Mouse (Mus musculus) thymus, adult 18-20 months (tissue): ENCODE results near the gene Suv39h2.
A peak's percentile ranks its signal among the peaks of the same experiment; 100 is the strongest.

Experiments used
- DNase-seq, 2 experiments: peaks; one replicate each; pipeline ENCODE4 v3.0.0; 2022; ENCODE audit warnings: mixed read lengths in 2 of 2

Gene Suv39h2

DNA sequence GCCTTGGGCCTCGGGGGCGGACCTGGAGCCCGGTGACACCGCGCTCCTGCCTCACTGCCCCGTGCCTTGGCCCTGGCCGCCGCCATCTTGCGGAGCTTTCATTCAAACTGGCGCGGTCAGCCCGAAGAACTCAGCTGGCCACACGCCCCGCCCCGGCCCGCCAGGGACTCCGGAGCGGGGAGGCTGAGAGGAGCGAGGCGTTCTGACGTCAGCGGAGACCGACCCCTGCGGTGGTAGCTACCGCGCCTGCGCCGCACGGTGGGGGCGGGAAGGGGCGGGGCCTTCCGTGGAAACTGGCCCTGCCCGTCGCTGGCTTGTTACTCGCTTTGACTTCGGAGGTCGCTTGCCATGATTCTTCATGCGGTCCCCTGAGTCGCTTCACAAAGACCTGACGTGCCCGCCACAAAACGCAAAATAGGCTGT is at the start of gene Suv39h2:
Suv39h2 (minus strand) TSS at position 171 of the 423 bp plus-strand sequence.
- DNase-seq = peak; percentile 93 to 94

DNA sequence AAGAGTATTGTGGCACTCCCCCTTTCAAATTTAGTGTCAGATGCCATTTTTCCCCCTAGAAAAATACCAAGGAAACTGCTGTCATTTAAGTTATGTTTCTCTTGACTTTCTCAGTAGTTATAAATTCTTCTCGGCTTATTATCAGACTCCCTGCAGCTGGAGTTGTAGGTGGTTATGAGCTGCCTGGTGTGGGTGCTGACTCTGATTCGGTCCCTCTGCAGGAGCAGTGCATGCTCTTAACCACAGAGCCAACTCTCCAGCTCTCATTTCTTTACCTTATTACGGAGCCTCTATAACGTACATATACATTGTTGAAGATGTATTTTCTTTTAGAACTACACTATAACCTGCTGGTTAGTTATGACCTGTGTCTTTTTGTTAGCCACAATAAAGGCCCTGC is 47.7 kb upstream of the Suv39h2 start:
- DNase-seq = no peak

DNA sequence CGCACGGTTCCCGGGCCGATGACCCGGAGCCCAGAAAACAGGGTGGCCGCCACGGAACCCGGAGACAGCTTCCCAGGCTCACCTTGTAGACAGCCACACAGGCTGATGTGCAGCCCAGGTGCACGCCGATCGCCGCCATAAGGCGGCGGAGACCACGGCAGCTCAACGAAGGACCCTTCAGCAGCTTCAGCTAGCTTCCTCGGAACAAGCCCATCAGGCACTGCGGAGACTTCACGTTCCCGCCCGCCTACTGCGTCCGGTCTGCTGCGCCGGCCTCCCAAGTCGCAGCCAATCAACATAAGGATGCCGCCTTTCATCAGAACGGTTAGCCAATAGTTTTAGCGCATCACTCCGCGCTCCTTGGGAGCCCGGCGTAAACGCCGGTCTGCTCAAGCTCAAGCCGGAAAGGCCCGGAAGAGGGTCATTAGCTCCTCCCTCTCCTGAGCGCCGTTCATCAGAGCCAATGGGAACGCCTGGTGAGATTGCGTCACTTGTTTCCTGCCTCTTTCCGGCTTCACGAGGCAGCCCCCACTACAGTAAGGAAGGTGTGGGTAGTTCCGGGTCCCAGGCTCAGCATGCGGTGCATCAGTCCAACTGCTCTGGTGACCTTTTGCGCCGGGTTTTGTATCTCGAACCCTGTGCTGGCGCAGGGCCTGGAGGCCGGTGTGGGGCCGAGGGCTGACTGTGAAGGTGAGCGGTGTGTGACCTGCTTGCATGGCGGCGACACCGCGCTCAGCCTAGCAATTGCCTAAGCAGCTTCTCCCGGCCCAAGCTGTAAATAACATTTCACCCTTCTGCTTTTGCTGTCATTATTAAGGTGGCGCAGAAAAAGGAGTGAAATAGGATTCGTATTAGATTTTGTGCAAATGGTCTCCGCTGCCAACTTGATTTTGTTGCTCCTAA is 38.0 kb upstream of the Suv39h2 start, which contains the start of the genes Gm45902, Hspa14 and Cdnf:
Gm45902 (minus strand) TSS at position 239 of the 903 bp plus-strand sequence.
Hspa14 (minus strand) TSS at position 263 of the 903 bp plus-strand sequence.
Cdnf (plus strand) TSS at position 479 of the 903 bp plus-strand sequence.
- DNase-seq = peak; percentile 94 to 97

- peak; percentile 31 to 39 for DNase-seq
Observed at GRCm38 (mm10) chr2:3512076-3512475, 37.2 kb upstream of the Suv39h2 start.

DNA sequence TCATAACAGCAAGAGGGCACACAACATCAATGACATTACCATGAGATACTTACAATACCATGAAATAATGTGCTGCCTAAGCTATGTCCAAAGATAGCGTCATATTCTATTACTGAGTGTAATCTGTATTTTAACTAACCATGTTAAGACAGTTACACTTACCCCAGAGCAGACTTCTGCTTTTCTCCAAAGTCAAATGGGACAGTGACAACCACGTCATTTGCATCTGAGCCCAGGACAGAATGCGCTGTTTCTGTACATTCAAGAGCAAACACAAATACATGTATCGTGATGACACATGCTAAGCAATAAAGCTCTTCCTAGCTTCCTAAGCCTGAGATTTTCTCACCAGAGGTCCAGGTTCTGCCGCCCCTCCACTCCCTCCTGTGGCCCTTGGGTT is 26.1 kb upstream of the Suv39h2 start:
- DNase-seq = no peak

GRCm38 (mm10) chr2:3499543-3499942 is 24.7 kb upstream of the Suv39h2 start:
- no peak for DNase-seq

- no peak for DNase-seq
Observed at GRCm38 (mm10) chr2:3493833-3494409, 19.1 kb upstream of the Suv39h2 start.

GRCm38 (mm10) chr2:3489816-3490215 is 15.0 kb upstream of the Suv39h2 start:
- DNase-seq = no peak

- DNase-seq = no peak
Observed at GRCm38 (mm10) chr2:3480239-3480638, 5.4 kb upstream of the Suv39h2 start.

DNA sequence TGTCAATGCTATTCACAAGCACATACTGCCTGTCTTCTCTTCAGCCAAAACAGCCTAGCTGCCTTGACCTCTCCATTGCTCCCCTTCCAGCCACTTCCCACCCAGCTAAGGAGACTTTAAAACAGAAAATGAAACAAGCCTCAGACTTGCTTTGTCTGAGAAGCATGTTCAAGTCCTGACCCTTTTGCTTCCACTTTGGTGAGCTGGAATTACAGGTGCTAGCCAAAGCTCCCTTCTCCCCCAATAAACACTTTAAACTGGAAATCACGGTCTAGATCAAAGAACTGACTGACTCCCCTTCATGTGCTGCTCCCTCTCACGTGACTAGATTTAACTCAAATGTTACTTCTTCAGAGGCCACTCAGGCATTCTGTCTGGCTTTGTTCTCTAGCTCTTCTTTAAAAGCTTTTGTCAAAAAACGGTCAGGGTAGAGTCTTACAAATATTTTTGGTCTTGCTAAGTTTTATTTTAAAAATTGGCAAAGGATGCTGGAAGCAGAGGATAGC is 968 bp upstream of the Suv39h2 start:
- DNase-seq = no peak

DNA sequence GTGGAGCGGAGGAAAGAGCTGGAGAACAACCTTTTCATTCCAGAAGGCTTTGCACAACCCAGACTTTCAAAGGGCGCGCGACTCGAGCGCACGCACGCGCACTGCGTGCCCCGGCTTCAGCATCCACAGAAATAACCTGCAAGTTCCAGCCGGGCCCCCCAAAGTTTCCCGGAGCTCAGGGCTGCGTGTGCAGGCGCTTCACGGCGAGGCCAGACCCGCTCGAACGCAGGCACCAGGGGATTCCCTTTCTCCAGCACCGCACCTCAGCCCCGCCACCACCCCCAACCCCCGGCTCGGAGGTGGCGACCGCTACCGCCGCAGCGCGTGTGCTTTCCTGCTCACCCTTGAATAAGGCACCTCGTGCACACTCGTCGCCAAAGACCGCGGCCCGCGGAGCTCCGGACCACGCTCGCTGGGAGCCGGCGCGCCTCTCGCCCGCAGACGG is 448 bp downstream of the Suv39h2 start:
- DNase-seq = peak; percentile 42 to 43

DNA sequence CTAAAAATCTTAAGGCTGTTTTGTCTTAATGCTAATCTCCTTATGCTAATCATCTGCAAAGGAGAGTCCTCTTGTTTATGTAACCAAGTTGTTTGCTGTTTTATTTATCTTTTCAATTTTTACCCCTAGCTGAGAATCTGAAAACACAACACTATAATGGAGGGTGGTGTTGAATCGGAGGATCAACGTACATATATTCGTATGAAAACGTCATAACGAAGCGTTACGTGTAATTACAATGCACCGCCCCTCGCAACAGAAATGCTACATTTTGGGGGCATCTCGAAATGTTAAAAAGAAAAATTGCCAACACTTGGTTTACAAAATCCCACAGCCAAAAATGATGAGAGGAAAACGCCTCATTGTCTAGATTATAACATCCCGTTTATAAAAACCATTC is 940 bp downstream of the Suv39h2 start:
- DNase-seq = no peak

DNA sequence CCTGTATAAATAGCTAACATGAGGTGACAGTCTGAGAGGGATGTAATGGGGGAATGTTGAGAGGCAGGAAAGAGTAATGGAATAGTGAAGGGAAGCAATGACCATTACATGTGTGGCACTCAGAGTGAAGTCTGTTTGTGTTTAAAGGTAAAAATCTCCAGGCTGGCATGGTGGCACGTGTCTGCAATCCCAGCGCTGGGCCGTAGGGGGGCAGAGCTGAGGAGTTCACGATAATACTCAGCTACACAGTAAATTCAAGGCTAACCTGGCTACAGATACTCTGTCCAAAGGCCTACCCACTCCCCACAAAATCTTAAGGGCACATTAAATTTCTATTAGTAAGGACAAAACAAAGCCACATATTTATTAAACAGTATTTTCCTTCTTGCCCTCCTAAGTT is 18.2 kb downstream of the Suv39h2 start:
- DNase-seq = no peak

DNA sequence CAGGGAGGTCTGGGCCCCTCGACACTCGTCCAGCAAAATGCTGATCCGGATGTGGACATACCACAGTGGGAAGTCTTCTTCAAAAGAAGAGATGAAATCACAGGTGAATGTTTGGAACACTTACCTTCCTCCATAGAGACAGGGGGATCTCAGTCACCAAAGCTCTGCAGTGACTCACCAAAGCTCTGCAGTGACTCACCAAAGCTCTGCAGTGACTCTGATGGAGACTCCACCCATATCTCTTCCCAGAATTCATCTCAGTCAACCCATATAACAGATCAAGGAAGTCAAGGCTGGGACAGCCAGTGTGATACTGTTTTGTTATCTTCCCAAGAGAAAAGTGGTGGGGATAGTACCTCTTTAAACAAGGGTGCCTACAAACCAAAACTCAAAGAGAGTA is 21.7 kb downstream of the Suv39h2 start:
- DNase-seq = no peak

- DNase-seq = no peak
Observed at GRCm38 (mm10) chr2:3449431-3449830, 25.4 kb downstream of the Suv39h2 start.

- DNase-seq = no peak
Observed at GRCm38 (mm10) chr2:3445984-3446383, 28.8 kb downstream of the Suv39h2 start.

- no peak for DNase-seq
Observed at GRCm38 (mm10) chr2:3444206-3444605, 30.6 kb downstream of the Suv39h2 start.

GRCm38 (mm10) chr2:3437956-3438355 is 36.9 kb downstream of the Suv39h2 start:
- no peak for DNase-seq

DNA sequence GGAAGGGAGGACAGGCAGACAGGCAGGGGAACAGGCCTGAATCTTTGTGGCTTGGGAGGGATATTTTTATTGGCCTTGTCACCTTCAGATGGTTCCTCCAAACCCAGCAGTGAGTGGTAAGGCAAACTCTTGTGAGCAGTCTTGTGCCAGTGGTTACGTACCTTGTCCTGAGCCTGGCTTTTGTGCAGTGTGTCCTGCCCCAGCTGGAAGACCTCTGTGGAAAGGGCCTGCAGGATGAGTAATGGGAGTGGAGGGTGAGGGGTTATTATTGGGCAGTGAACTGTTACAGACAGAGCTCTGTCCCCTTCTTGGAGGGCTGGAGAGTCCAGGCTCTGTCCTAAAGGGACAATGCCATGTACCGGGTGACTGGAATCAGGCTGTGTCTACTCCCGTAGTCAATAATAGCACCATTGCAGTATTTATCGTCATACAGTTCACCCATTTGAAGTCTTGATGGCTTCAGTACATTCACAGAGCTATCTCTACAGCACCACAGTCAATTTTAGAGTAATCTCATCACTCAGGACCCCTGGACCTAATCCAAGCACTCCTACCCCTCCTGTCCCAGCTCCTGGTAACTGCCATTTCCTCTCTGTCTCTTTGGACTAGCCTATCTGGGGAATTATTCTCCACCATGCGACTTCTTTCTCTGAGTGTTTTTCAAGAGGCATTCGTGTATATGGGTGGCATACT is 39.3 kb downstream of the Suv39h2 start:
- no peak for DNase-seq

DNA sequence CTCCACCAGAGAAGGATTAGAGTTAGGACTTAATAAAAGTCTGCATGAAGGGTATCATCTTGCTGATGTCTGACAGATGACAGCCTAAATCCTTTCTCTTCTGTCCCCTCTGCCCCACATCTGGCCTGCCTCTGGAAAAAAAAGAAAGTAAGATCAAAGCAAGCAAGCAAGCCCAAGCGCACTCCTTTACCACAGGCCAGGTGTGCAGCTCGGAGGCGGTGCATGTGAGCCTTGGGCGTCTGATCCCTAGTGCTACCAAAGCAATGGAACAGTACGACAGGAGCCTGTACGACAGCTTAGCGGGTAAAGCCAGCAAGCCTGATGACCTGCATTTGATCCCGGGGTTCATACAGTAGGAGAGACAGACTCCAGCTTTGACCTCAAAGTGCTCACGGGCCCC is 43.9 kb downstream of the Suv39h2 start:
- peak; percentile 67 to 80 for DNase-seq

- no peak for DNase-seq
Observed at GRCm38 (mm10) chr2:3424579-3424910, 50.3 kb downstream of the Suv39h2 start.

DNA sequence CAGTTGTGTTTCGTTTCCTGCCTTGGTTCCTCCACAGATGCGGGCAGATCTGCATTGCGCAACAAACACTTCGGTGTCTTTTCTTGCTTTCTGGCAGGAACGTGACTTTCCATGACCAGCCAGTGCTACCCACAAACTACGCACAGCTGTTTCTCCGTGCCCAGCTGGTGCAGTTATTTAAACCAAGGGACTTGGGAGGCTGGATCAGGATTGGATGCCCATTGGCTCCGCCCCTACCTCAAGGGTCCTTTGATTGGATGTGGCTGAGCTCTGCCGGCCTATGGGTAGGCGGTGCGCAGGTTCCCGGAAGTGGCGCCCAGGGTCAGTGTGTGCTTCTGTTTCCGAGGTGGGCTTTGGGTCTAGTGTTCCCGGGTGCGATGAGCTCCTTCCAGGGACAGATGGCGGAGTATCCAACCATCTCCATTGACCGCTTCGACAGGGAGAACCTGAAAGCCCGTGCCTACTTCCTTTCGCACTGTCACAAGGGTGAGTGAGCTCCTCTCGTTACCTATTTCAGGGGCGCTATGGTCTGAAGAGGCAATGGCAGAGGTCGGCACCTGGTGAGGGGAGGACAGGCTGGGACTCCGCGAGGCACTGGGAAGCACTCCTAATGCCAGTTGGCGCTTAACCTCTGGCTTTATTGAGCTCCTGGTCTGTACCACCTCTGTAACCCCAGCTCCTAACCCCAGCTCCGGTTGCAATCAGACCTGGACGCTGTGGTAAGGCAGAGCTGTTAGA is 50.8 kb downstream of the Suv39h2 start, which contains the start of gene Dclre1c:
Dclre1c (plus strand) TSS at position 291 of the 738 bp plus-strand sequence.
- peak; percentile 94 to 97 for DNase-seq
